Mouse (Mus musculus): ENCODE results near the gene Tmem74b.

The Tmem74b gene

GRCm38 (mm10) chr2:151740741-151741526, 39.1 kb downstream of the Tmem74b start:
- peak; percentile 88 to 96 for DNase-seq (ENCODE audit: inconsistent age in 2 of 2, low spot score in 1 of 2)

DNA sequence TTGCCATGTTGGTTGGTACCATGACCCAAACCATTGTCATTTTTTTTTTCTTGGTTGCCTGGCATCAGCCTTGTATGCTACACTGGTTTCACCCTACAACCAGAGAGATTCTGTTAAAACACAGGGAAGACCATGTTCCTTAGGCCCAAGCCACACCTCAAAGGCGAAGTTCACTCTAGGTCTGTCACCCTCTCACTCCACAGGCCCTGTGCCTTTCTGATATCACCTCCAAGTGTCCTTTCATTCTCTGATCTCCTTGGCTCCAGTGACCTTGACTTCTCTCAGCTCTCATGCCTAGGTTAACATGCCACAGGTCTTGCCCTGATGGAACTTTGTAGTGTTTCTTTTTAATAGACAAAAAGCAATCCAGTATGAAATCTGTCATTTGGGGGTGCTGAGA, 40.3 kb downstream of the Tmem74b start:
- no peak for DNase-seq (ENCODE audit: inconsistent age in 2 of 2, low spot score in 1 of 2)

GRCm38 (mm10) chr2:151742850-151743679, 41.3 kb downstream of the Tmem74b start:
- no peak for DNase-seq (ENCODE audit: inconsistent age in 2 of 2, low spot score in 1 of 2)

GRCm38 (mm10) chr2:151743845-151744244, 42.0 kb downstream of the Tmem74b start, which contains the start of gene Psmf1:
Gene Psmf1 (minus strand): TSS chr2:151744186.
- DNase-seq (ENCODE audit: inconsistent age in 2 of 2, low spot score in 1 of 2) = no peak

- DNase-seq (ENCODE audit: inconsistent age in 2 of 2, low spot score in 1 of 2) = peak; percentile 57 to 90
Observed at GRCm38 (mm10) chr2:151747847-151748705, 46.3 kb downstream of the Tmem74b start.

GRCm38 (mm10) chr2:151751330-151751729, 49.5 kb downstream of the Tmem74b start:
- no peak for DNase-seq (ENCODE audit: inconsistent age in 2 of 2, low spot score in 1 of 2)

DNA sequence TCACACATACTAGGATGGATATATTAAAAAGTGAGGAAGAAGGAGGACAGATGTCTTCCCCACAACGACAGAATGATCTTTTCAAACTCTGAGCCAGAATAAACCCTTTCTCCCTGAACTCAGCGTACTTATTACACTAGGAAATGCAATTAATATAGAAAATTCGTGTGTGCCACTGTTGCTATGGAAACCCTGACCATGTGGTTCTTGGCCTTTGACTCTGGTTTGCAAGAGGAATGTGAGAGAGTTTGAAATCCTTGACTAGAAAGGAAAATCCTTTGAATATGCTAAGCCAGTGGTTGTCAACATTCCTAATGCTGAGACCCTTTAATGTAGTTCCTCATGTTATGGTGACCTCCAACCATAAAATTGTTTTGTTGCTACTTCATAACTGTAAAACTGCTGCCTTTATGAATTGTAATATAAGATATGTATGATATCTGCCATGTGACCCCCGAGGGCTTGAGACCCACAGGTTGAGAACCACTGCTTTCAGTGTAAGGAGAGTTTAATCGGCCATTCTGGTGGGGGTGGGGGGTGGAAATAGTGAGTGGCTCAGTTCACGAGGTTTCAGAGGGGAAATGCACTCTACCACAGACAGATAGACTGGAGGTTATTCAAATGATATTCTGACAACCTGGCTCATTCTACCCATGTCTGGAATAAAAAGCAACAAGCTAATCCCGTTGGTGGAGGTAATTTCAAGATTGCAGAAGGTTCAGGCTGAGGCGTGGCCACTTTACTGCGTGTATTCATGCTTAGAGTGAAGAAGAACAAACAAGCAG, 54.7 kb downstream of the Tmem74b start:
- DNase-seq (ENCODE audit: inconsistent age in 2 of 2, low spot score in 1 of 2) = no peak

DNA sequence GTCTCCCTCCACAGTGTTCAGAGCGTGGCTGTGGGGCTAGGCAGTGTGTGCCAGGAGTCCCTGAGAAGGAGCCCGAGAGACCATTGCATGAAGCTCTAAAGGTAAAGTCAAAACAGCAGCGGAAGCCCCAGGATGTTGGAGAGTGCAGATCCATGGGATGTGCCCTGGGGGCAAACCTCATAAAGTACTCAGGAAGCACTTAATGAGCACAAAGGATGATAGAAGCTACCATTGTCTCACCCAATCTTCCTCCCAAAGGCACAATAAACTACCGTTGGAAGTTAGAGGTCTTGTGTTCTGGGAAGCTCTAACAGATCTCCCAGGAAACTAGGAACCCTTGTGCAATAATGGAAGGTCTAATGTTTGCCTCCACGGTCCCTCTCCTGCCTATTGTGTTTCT, 55.6 kb downstream of the Tmem74b start:
- no peak for DNase-seq (ENCODE audit: inconsistent age in 2 of 2, low spot score in 1 of 2)

DNA sequence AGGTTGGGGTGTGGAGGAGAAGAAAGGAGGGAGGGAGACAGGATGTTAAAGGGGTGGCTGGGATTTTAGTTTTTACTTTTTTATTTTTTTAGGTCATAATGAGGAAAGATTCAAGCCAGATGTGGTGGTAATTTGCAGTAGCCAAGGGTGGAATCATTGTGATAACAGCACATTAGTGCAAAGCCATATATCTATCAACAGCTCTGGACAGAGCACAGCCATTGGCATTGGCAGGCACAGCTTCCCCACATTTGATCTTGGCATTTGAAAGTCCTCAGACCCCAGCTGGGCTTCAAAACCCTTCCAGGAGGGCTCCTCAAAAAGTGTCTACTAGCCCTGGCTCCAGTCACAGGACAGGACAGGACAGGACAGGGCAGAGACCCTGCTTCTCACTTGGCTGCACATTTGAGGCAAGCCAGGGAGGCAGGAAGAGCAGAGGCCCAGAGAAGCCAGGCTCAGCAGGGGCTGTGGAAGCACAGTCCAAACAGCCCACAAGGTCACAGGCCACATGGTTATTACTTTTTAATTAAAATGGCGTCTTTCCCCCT, 57.1 kb downstream of the Tmem74b start:
- DNase-seq (ENCODE audit: inconsistent age in 2 of 2, low spot score in 1 of 2) = no peak
